Mouse (Mus musculus) hindbrain, embryonic 16.5 days (tissue): ENCODE results near the gene Aqr. TPM values are rescaled to one million over a fixed set of nuclear protein-coding genes. Genes with fewer than 3 reads are reported as not detected.
A peak's percentile ranks its signal among the peaks of the same experiment; 100 is the strongest.
"Not testable (repeated sequence)": the region's sequence is repeated elsewhere in the genome, so short reads cannot be mapped to it uniquely, and the experiment has no call there.

Source experiments
- ATAC-seq: fragments of 200-750 bp; cut with Nextera tagmentation; 2 replicates; pipeline ENCODE4 v1.8.0; 2017; ENCODE audit warnings: moderate TSS enrichment, moderate library complexity
- H3K27ac ChIP-seq: fragments of 300-500 bp; sonication (generic); 2 replicates; pipeline ENCODE4 v1.5.1; 2014; ENCODE audit warnings: low read depth, mild to moderate bottlenecking, control low read depth, low read length, moderate library complexity
- H3K27me3 ChIP-seq: fragments of 300-500 bp; sonication (generic); replicated peaks from 2 replicates; pipeline ENCODE4 v1.6.1; 2014; ENCODE audit warnings: low read length; ENCODE audit not compliant: control insufficient read depth, insufficient read depth
- H3K36me3 ChIP-seq: fragments of 300-500 bp; sonication (generic); 2 replicates; pipeline ENCODE4 v1.6.1; 2014; ENCODE audit warnings: mild to moderate bottlenecking, low read length, moderate library complexity, mixed read lengths; ENCODE audit not compliant: control insufficient read depth, insufficient read depth
- H3K4me1 ChIP-seq: fragments of 300-500 bp; sonication (generic); 2 replicates; pipeline ENCODE4 v1.6.1; 2014; ENCODE audit warnings: low read depth, low read length; ENCODE audit not compliant: control insufficient read depth, insufficient read depth
- H3K4me2 ChIP-seq: fragments of 300-500 bp; sonication (generic); 2 replicates; pipeline ENCODE4 v1.6.1; 2014; ENCODE audit warnings: mild to moderate bottlenecking, low read length, control low read depth, moderate library complexity
- H3K4me3 ChIP-seq: fragments of 300-500 bp; sonication (generic); 2 replicates; pipeline ENCODE4 v1.5.1; 2014; ENCODE audit warnings: mild to moderate bottlenecking, low read length, control low read depth, moderate library complexity
- H3K9ac ChIP-seq: fragments of 300-500 bp; sonication (generic); 2 replicates; pipeline ENCODE4 v1.6.1; 2014; ENCODE audit warnings: low read depth, mild to moderate bottlenecking, control low read depth, low read length, moderate library complexity
- H3K9me3 ChIP-seq: fragments of 300-500 bp; sonication (generic); 2 replicates; pipeline ENCODE4 v1.6.1; 2014; ENCODE audit warnings: mild to moderate bottlenecking, low read length, moderate library complexity; ENCODE audit not compliant: control insufficient read depth
- WGBS: fragments of 180-500 bp; shearing (Covaris S2); extraction: QIAGEN DNeasy Blood & Tissue Kit; methylation state at CpG from one replicate; pipeline ENCODE4 v1.1.7; 2014; 5-methylcytosine and 5-hydroxymethylcytosine counted together
- polyA plus RNA-seq: library from polyadenylated mRNA; unstranded; fragments of >200 nt; fragmentation: Nextera tagmentation; extraction: Ambion mirVana; gene quantifications from 2 replicates; pipeline ENCODE4 v1.2.1, GENCODE M21; 2015

Aqr gene
- polyA plus RNA-seq = 29.7 and 33.8 TPM in 2 replicates

DNA sequence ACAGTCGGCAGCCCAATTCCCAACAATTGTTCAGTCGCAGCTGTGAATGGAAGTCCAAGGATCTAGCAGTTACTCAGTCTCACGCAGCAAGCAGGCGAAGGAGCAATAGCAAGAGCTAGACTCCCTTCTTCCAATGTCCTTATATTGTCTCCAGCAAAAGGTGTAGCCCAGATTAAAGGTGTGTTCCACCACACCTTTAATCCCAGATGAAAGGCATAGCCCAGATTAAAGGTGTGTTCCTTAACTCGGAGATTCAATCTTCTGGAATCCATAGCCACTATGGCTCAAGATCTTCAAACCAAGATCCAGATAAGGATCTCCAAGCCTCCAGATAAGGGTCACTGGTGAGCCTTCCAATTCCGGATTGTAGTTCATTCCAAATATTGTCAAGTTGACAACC lies at the start of gene Aqr:
Gene Aqr, minus strand, starts transcription at position 101 of the 400 bp plus-strand sequence.
- not testable (repeated sequence) for ATAC-seq, H3K9ac ChIP-seq, H3K27me3 ChIP-seq, H3K4me2 ChIP-seq, H3K4me1 ChIP-seq, H3K27ac ChIP-seq, H3K36me3 ChIP-seq, H3K4me3 ChIP-seq, H3K9me3 ChIP-seq
- 91% methylated on average over 1 of the region's 6 CpGs for WGBS

- Histone ChIP-seq H3K9me3 (no peaks in the 10 kb centered on the region), H3K27ac (no peak overlapping the region), H3K27me3 (no peaks in the 10 kb centered on the region), H3K36me3 (no peaks in the 10 kb centered on the region), H3K4me3 (no peak overlapping the region), H3K9ac (no peak overlapping the region), H3K4me1 (no peaks in the 10 kb centered on the region), H3K4me2 (no peak overlapping the region)
- no peak for ATAC-seq
- WGBS = 89% methylated on average over 1 of the region's 1 CpGs
Observed at GRCm38 (mm10) chr2:114236566-114236965, 49.7 kb upstream of the Aqr start.

DNA sequence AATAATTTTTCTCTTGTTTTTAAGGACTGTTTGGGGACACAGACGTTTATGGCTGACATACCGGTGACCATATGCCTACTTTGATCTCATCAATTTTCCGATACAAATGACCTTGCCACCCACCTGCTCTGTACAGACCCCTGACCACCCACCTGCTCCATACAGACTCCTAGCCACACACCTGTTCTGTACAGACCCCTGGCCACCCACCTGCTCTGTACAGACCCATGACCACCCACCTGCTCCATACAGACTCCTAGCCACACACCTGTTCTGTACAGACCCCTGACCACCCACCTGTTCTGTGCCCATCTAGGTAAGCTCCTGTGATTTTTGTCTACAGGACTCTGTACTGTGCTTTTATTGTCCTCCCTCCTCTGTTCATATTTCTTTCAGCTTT lies 48.8 kb upstream of the Aqr start:
- Histone ChIP-seq H3K9me3 (no peaks in the 10 kb centered on the region), H3K27ac (no peak overlapping the region), H3K4me1 (no peaks in the 10 kb centered on the region), H3K4me2 (no peak overlapping the region), H3K36me3 (no peaks in the 10 kb centered on the region), H3K27me3 (no peaks in the 10 kb centered on the region), H3K9ac (no peak overlapping the region), H3K4me3 (no peak overlapping the region)
- WGBS = 87% methylated on average over 3 of the region's 3 CpGs
- 0 out of 2 replicates have a peak, but pooled peaks have one; percentile 48 for ATAC-seq

DNA sequence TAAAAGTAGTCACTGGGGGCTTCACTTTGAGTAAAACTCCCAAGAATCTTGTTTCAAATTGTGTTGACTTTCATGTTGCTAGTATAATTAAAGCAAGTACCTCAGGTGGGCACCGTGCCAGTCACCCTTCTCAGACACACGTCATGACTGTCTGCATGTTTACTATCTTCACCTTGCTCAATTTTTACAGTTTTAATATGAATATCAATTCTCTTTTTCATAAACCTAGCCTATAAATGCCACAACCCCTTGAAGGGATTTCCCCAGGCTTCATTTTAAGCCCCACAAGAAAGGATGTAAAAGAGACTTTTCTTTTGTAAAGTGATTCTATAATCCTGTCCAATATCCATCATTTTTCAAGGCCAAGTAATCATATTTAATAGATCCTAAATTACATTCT lies 44.4 kb upstream of the Aqr start:
- no peaks in the 10 kb centered on the region for H3K27me3 ChIP-seq
- H3K4me3 ChIP-seq = no peak overlapping the region
- no peaks in the 10 kb centered on the region for H3K9me3 ChIP-seq
- no peaks in the 10 kb centered on the region for H3K4me1 ChIP-seq
- no peak for ATAC-seq
- 66% methylated on average over 2 of the region's 2 CpGs for WGBS
- no peak overlapping the region for H3K4me2 ChIP-seq
- no peak overlapping the region for H3K9ac ChIP-seq
- no peaks in the 10 kb centered on the region for H3K36me3 ChIP-seq
- no peak overlapping the region for H3K27ac ChIP-seq

GRCm38 (mm10) chr2:114228672-114229071 lies 41.8 kb upstream of the Aqr start:
- no peaks in the 10 kb centered on the region for H3K36me3 ChIP-seq
- H3K4me1 ChIP-seq = no peaks in the 10 kb centered on the region
- ATAC-seq = no peak
- H3K27ac ChIP-seq = no peak overlapping the region
- no peak overlapping the region for H3K9ac ChIP-seq
- H3K9me3 ChIP-seq = no peaks in the 10 kb centered on the region
- no peaks in the 10 kb centered on the region for H3K27me3 ChIP-seq
- H3K4me2 ChIP-seq = no peak overlapping the region
- no peak overlapping the region for H3K4me3 ChIP-seq
- 77% methylated on average over 2 of the region's 2 CpGs for WGBS

DNA sequence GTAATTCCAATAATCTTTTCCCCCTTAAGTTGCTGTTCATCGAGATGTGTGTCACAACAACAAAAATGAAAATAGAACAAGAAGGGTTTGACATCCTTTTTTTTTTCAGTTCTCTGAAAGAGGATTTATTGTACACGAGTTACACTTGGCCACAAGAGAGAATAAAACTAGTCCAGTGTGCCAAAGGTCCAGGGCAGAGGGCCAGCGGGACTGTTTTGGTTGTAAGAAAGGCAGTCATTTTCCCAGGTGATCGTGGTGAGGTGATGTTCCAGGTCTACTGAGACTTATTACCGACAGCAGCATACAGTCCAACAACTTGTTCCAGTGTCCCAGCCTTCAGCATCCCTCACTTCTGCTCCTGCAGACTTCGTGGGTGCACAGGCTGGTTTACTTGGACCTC lies 18.2 kb upstream of the Aqr start:
- Histone ChIP-seq H3K9me3 (no peaks in the 10 kb centered on the region), H3K4me3 (no peak overlapping the region), H3K9ac (no peak overlapping the region), H3K36me3 (no peaks in the 10 kb centered on the region), H3K4me1 (peaks cover 9% of the 10 kb centered on the region), H3K4me2 (no peak overlapping the region), H3K27me3 (no peaks in the 10 kb centered on the region), H3K27ac (no peak overlapping the region)
- no peak for ATAC-seq
- 73% methylated on average over 6 of the region's 6 CpGs for WGBS

GRCm38 (mm10) chr2:114201574-114201973 lies 14.8 kb upstream of the Aqr start:
- H3K27me3 ChIP-seq = no peaks in the 10 kb centered on the region
- peaks cover 2% of the 10 kb centered on the region; the same call in 1 of the 2 replicates for H3K36me3 ChIP-seq
- peak overlapping the region; percentile 56; the same call in 1 of the 2 replicates for H3K27ac ChIP-seq
- H3K4me1 ChIP-seq = peaks cover 14% of the 10 kb centered on the region
- ATAC-seq = no peak
- H3K4me2 ChIP-seq = peak overlapping the region; percentile 86
- peak overlapping the region; percentile 85 for H3K4me3 ChIP-seq
- peak overlapping the region; percentile 99 for H3K9ac ChIP-seq
- no peaks in the 10 kb centered on the region for H3K9me3 ChIP-seq
- 40% methylated on average over 4 of the region's 4 CpGs for WGBS

DNA sequence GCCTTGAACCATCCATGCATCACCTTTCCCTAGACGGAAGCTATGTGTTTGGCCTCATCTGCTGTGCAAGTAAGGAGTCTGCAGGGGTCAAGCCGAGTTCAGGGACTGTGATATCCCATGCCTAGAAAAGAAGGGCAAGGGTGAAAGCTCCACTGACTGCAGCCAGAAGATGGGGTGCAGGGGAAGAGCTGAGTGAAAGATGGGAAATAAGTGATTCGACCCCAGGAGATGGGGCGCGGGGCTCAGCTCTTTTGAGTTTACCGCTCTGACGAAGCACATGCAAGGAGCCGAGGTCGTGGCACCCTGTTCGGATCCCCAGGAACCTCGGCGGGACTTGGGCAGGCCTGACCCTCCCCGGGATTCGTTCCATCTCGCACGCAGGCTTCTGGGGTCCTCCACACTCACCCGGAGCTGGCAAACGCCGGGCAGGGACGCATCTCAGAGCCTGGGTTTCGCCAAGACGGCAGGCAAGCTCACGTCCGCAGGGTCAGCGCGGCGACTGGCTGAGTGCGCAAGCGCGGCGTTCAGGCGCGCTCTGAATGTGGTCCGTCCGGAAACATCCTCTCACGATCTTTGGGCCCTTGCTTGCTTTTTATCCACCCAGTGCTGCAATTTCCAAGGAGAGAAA lies 14.2 kb upstream of the Aqr start, which contains the start of gene Zfp770:
Gene Zfp770, minus strand, starts transcription at position 538 of the 628 bp plus-strand sequence.
- Histone ChIP-seq H3K9ac (peak within 1 kb of the TSS; percentile 99), H3K4me2 (peak within 1 kb of the TSS; percentile 86), H3K9me3 (no peaks in the 10 kb centered on the region), H3K27ac (peak within 1 kb of the TSS; percentile 81), H3K36me3 (peaks cover 6% of the 10 kb centered on the region; the same call in 1 of the 2 replicates), H3K4me1 (peaks cover 14% of the 10 kb centered on the region), H3K27me3 (no peaks in the 10 kb centered on the region), H3K4me3 (peak within 1 kb of the TSS; percentile 85)
- ATAC-seq = peak; percentile 97
- 0% methylated on average over 36 of the region's 36 CpGs for WGBS

GRCm38 (mm10) chr2:114196421-114196820 lies 9.6 kb upstream of the Aqr start:
- no peak for ATAC-seq
- WGBS = 73% methylated on average over 5 of the region's 5 CpGs

More at GRCm38 (mm10) chr2:114196421-114196820, 9.6 kb upstream of the Aqr start:
- no peak overlapping the region for H3K27ac ChIP-seq
- H3K9ac ChIP-seq = no peak overlapping the region
- peaks cover 13% of the 10 kb centered on the region for H3K36me3 ChIP-seq
- H3K27me3 ChIP-seq = no peaks in the 10 kb centered on the region
- H3K4me2 ChIP-seq = no peak overlapping the region
- no peak overlapping the region for H3K4me3 ChIP-seq
- no peaks in the 10 kb centered on the region for H3K9me3 ChIP-seq
- peaks cover 11% of the 10 kb centered on the region for H3K4me1 ChIP-seq
